Mouse (Mus musculus): Measurements from ENCODE around the gene 2310050C09Rik. TPM values are rescaled to one million over a fixed set of nuclear protein-coding genes. Genes with fewer than 3 reads are reported as not detected.
A peak's percentile ranks its signal among the peaks of the same experiment; 100 is the strongest.

The 2310050C09Rik gene
- 30.7 and 33.6 TPM in 2 replicates for polyA plus RNA-seq (2015; fragmentation: Nextera tagmentation; extraction: Ambion mirVana)

GRCm38 (mm10) chr3:92870116-92870515 lies at the start of gene 2310050C09Rik:
Gene 2310050C09Rik, minus strand, starts transcription at chr3:92870216.
- no peak within 1 kb of the TSS for H3K9ac ChIP-seq (ENCODE audit: low read length)
- H3K9me3 ChIP-seq (ENCODE audit: control insufficient read depth, low read length), result no peaks in the 10 kb centered on the region
- H3K4me3 ChIP-seq (ENCODE audit: low read depth, low read length), result no peak within 1 kb of the TSS
- DNase-seq (ENCODE audit: low spot score) (no peak), ATAC-seq (ENCODE audit: low FRiP score, low TSS enrichment) (no peak)
- TF ChIP-seq CTCF (IDR thresholded peaks at IDR 0.05; ENCODE audit: low read depth) (no peak), EP300 (optimal IDR thresholded peaks at IDR 0.05) (no peak)
- WGBS, result 70% methylated on average over 4 of the region's 4 CpGs
- no peaks in the 10 kb centered on the region for H3K36me3 ChIP-seq (ENCODE audit: control insufficient read depth, insufficient read depth, low read length)
- H3K4me2 ChIP-seq (replicated peaks; ENCODE audit: low read depth), result no peak within 1 kb of the TSS
- H3K4me1 ChIP-seq (replicated peaks; ENCODE audit: control insufficient read depth, insufficient read depth), result no peaks in the 10 kb centered on the region
- H3K27me3 ChIP-seq (ENCODE audit: control insufficient read depth, insufficient read depth, low read length), result no peaks in the 10 kb centered on the region
- H3K27ac ChIP-seq (replicated peaks), result no peak within 1 kb of the TSS

- no peak overlapping the region for H3K4me3 ChIP-seq (ENCODE audit: low read depth, low read length)
- no peak overlapping the region for H3K27ac ChIP-seq (replicated peaks)
- H3K36me3 ChIP-seq (ENCODE audit: control insufficient read depth, insufficient read depth, low read length), result no peaks in the 10 kb centered on the region
- H3K4me1 ChIP-seq (replicated peaks; ENCODE audit: control insufficient read depth, insufficient read depth), result no peaks in the 10 kb centered on the region
- no peak overlapping the region for H3K4me2 ChIP-seq (replicated peaks; ENCODE audit: low read depth)
- DNase-seq (ENCODE audit: low spot score) (no peak), ATAC-seq (ENCODE audit: low FRiP score, low TSS enrichment) (no peak)
- TF ChIP-seq EP300 (optimal IDR thresholded peaks at IDR 0.05), result no peak
- TF ChIP-seq CTCF (IDR thresholded peaks at IDR 0.05; ENCODE audit: low read depth), result peak; percentile 75
- H3K9ac ChIP-seq (ENCODE audit: low read length), result no peak overlapping the region
- no peaks in the 10 kb centered on the region for H3K9me3 ChIP-seq (ENCODE audit: control insufficient read depth, low read length)
- WGBS, result 25% methylated on average over 4 of the region's 4 CpGs
- H3K27me3 ChIP-seq (ENCODE audit: control insufficient read depth, insufficient read depth, low read length), result no peaks in the 10 kb centered on the region
Observed at GRCm38 (mm10) chr3:92907571-92907970, 37.6 kb upstream of the 2310050C09Rik start.

- DNase-seq (ENCODE audit: low spot score), result no peak
- no peaks in the 10 kb centered on the region for H3K27me3 ChIP-seq (ENCODE audit: control insufficient read depth, insufficient read depth, low read length)
- H3K4me2 ChIP-seq (replicated peaks; ENCODE audit: low read depth), result no peak overlapping the region
- H3K4me1 ChIP-seq (replicated peaks; ENCODE audit: control insufficient read depth, insufficient read depth), result no peaks in the 10 kb centered on the region
- ATAC-seq (ENCODE audit: low FRiP score, low TSS enrichment), result no peak
- WGBS, result 34% methylated on average over 3 of the region's 3 CpGs
- H3K36me3 ChIP-seq (ENCODE audit: control insufficient read depth, insufficient read depth, low read length), result no peaks in the 10 kb centered on the region
- no peak overlapping the region for H3K27ac ChIP-seq (replicated peaks)
- no peaks in the 10 kb centered on the region for H3K9me3 ChIP-seq (ENCODE audit: control insufficient read depth, low read length)
- no peak overlapping the region for H3K4me3 ChIP-seq (ENCODE audit: low read depth, low read length)
- H3K9ac ChIP-seq (ENCODE audit: low read length), result no peak overlapping the region
- TF ChIP-seq CTCF (IDR thresholded peaks at IDR 0.05; ENCODE audit: low read depth) (no peak), EP300 (optimal IDR thresholded peaks at IDR 0.05) (no peak)
Observed at GRCm38 (mm10) chr3:92905182-92905581, 35.2 kb upstream of the 2310050C09Rik start.

- Histone ChIP-seq H3K4me1 (replicated peaks; ENCODE audit: control insufficient read depth, insufficient read depth) (no peaks in the 10 kb centered on the region), H3K9ac (ENCODE audit: low read length) (no peak overlapping the region), H3K4me3 (ENCODE audit: low read depth, low read length) (no peak overlapping the region), H3K36me3 (ENCODE audit: control insufficient read depth, insufficient read depth, low read length) (no peaks in the 10 kb centered on the region), H3K27me3 (ENCODE audit: control insufficient read depth, insufficient read depth, low read length) (no peaks in the 10 kb centered on the region), H3K9me3 (ENCODE audit: control insufficient read depth, low read length) (no peaks in the 10 kb centered on the region), H3K27ac (replicated peaks) (no peak overlapping the region), H3K4me2 (replicated peaks; ENCODE audit: low read depth) (no peak overlapping the region)
- WGBS, result 35% methylated on average over 4 of the region's 4 CpGs
- DNase-seq (ENCODE audit: low spot score) (no peak), ATAC-seq (ENCODE audit: low FRiP score, low TSS enrichment) (no peak)
- no peak for TF ChIP-seq EP300 (optimal IDR thresholded peaks at IDR 0.05)
- TF ChIP-seq CTCF (IDR thresholded peaks at IDR 0.05; ENCODE audit: low read depth), result peak; percentile 69
Observed at GRCm38 (mm10) chr3:92903640-92904039, 33.6 kb upstream of the 2310050C09Rik start.

GRCm38 (mm10) chr3:92902992-92903391 lies 33.0 kb upstream of the 2310050C09Rik start:
- 19% methylated on average over 3 of the region's 3 CpGs for WGBS

GRCm38 (mm10) chr3:92894489-92894888 lies 24.5 kb upstream of the 2310050C09Rik start:
- Histone ChIP-seq H3K4me3 (ENCODE audit: low read depth, low read length) (no peak overlapping the region), H3K27me3 (ENCODE audit: control insufficient read depth, insufficient read depth, low read length) (no peaks in the 10 kb centered on the region), H3K4me1 (replicated peaks; ENCODE audit: control insufficient read depth, insufficient read depth) (no peaks in the 10 kb centered on the region), H3K9me3 (ENCODE audit: control insufficient read depth, low read length) (no peaks in the 10 kb centered on the region), H3K27ac (replicated peaks) (peak overlapping the region; percentile 82), H3K9ac (ENCODE audit: low read length) (no peak overlapping the region), H3K36me3 (ENCODE audit: control insufficient read depth, insufficient read depth, low read length) (no peaks in the 10 kb centered on the region), H3K4me2 (replicated peaks; ENCODE audit: low read depth) (no peak overlapping the region)
- WGBS, result 48% methylated on average over 1 of the region's 1 CpGs
- ATAC-seq (ENCODE audit: low FRiP score, low TSS enrichment), result no peak; the same call in 1 of the 2 replicates
- TF ChIP-seq CTCF (IDR thresholded peaks at IDR 0.05; ENCODE audit: low read depth) (no peak), EP300 (optimal IDR thresholded peaks at IDR 0.05) (no peak)
- no peak for DNase-seq (ENCODE audit: low spot score)

More at GRCm38 (mm10) chr3:92902992-92903391, 33.0 kb upstream of the 2310050C09Rik start:
- H3K9me3 ChIP-seq (ENCODE audit: control insufficient read depth, low read length), result no peaks in the 10 kb centered on the region
- no peaks in the 10 kb centered on the region for H3K36me3 ChIP-seq (ENCODE audit: control insufficient read depth, insufficient read depth, low read length)
- no peaks in the 10 kb centered on the region for H3K4me1 ChIP-seq (replicated peaks; ENCODE audit: control insufficient read depth, insufficient read depth)
- no peak overlapping the region for H3K4me3 ChIP-seq (ENCODE audit: low read depth, low read length)
- TF ChIP-seq EP300 (optimal IDR thresholded peaks at IDR 0.05) (no peak), CTCF (IDR thresholded peaks at IDR 0.05; ENCODE audit: low read depth) (peak; percentile 75)
- no peak overlapping the region for H3K27ac ChIP-seq (replicated peaks)
- no peaks in the 10 kb centered on the region for H3K27me3 ChIP-seq (ENCODE audit: control insufficient read depth, insufficient read depth, low read length)
- DNase-seq (ENCODE audit: low spot score) (peak; percentile 28), ATAC-seq (ENCODE audit: low FRiP score, low TSS enrichment) (no peak)
- no peak overlapping the region for H3K4me2 ChIP-seq (replicated peaks; ENCODE audit: low read depth)
- H3K9ac ChIP-seq (ENCODE audit: low read length), result no peak overlapping the region
